Mouse (Mus musculus): ENCODE measurements at regions not wholly inside any gene's neighbourhood (a gene's known extent, or its start where the extent isn't known, plus 50 kb on each side); places are given as distances from the start of the nearest gene placed in this dataset.

DNA sequence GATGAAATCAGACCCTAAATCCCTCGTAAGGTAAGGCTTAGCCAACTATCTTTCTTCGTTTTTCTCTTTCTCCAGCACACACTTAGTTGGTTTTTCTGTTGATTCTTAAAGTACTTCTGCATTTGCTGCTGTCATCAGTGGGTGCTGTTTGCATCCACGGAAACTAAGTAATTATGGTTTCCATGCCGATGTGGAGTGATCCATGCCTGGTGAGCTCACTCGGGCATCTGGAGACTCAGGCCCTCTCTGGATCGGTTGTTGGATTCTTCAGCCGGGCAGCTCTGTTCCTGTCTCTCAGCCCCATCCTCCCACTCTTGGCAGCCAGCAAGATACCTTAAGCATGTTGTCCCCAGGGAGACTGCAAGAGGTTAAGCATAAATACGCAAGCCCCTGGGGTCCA, 97.4 kb upstream of the Cacna1e start:
- no peak overlapping the region for H3K9ac ChIP-seq (ENCODE audit: low read depth, low read length)
- no peak overlapping the region for H3K27ac ChIP-seq (ENCODE audit: low read depth, low read length)
- no peaks in the 10 kb centered on the region for H3K27me3 ChIP-seq (ENCODE audit: control insufficient read depth, insufficient read depth, low read length)
- WGBS: 71% methylated on average over 8 of the region's 8 CpGs
- no peak overlapping the region for H3K4me3 ChIP-seq (ENCODE audit: low read length)
- H3K36me3 ChIP-seq (ENCODE audit: control insufficient read depth, insufficient read depth, low read length): no peaks in the 10 kb centered on the region
- H3K4me1 ChIP-seq (ENCODE audit: control insufficient read depth, insufficient read depth, low read length): no peaks in the 10 kb centered on the region
- no peaks in the 10 kb centered on the region for H3K9me3 ChIP-seq (ENCODE audit: control insufficient read depth, low read length)
- no peak overlapping the region for H3K4me2 ChIP-seq (replicated peaks; ENCODE audit: low read depth, low read length)
- ATAC-seq (ENCODE audit: low FRiP score, low TSS enrichment): no peak

DNA sequence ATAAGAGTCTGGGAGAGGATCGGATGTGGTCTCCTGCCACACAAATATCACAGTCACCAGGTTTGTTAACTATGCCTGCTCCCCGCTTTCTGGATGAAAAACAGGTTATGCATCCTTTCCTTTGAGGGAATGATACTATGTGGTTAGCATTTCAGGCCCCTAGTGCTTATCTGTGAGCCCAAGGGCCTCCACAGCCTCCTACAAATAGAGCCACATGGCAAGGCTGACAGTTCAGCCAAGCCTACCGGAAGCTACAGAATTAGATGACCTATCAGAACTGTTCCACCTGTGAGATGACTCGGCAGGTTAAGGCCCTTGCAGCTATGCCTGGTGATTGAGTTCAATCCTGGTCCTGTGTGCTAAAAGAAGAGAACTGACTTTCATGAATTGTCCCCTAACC, 91.4 kb upstream of the Cacna1e start:
- H3K36me3 ChIP-seq (ENCODE audit: control insufficient read depth, insufficient read depth, low read length): no peaks in the 10 kb centered on the region
- H3K27me3 ChIP-seq (ENCODE audit: control insufficient read depth, insufficient read depth, low read length): no peaks in the 10 kb centered on the region
- H3K27ac ChIP-seq (ENCODE audit: low read depth, low read length): no peak overlapping the region
- H3K4me1 ChIP-seq (ENCODE audit: control insufficient read depth, insufficient read depth, low read length): no peaks in the 10 kb centered on the region
- H3K9ac ChIP-seq (ENCODE audit: low read depth, low read length): no peak overlapping the region
- ATAC-seq (ENCODE audit: low FRiP score, low TSS enrichment): no peak
- 84% methylated on average over 4 of the region's 4 CpGs for WGBS
- H3K9me3 ChIP-seq (ENCODE audit: control insufficient read depth, low read length): no peaks in the 10 kb centered on the region
- no peak overlapping the region for H3K4me2 ChIP-seq (replicated peaks; ENCODE audit: low read depth, low read length)
- no peak overlapping the region for H3K4me3 ChIP-seq (ENCODE audit: low read length)

GRCm38 (mm10) chr1:154961271-154961670, 77.0 kb upstream of the Cacna1e start:
- Histone ChIP-seq H3K36me3 (ENCODE audit: control insufficient read depth, insufficient read depth, low read length) (no peaks in the 10 kb centered on the region), H3K4me2 (replicated peaks; ENCODE audit: low read depth, low read length) (no peak overlapping the region), H3K27me3 (ENCODE audit: control insufficient read depth, insufficient read depth, low read length) (no peaks in the 10 kb centered on the region), H3K27ac (ENCODE audit: low read depth, low read length) (no peak overlapping the region), H3K4me1 (ENCODE audit: control insufficient read depth, insufficient read depth, low read length) (no peaks in the 10 kb centered on the region), H3K9ac (ENCODE audit: low read depth, low read length) (no peak overlapping the region), H3K4me3 (ENCODE audit: low read length) (no peak overlapping the region), H3K9me3 (ENCODE audit: control insufficient read depth, low read length) (peaks cover 2% of the 10 kb centered on the region; the same call in 1 of the 2 replicates)
- ATAC-seq (ENCODE audit: low FRiP score, low TSS enrichment): no peak
- WGBS: 84% methylated on average over 4 of the region's 4 CpGs

DNA sequence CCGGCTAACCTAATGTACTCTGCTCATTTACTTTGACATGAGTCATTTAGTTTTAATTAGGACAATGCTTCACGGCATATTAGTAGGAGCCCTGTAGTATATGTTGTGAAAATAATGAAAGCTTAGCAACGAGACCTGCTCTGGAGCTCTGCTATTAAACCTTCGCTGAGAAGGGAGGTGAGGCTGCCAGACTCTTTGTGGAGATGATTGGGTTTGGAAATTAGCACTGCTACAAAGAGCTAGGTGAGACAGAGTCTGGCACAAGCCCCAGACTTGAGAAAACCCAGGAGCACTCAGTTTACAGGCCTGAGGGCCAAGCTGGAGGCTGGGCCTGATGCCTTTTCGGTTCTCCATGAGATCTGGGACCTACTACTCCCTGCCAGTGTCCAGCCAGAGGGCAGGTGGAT, 72.3 kb upstream of the Cacna1e start:
- ATAC-seq (ENCODE audit: low FRiP score, low TSS enrichment): no peak
- Histone ChIP-seq H3K9ac (ENCODE audit: low read depth, low read length) (no peak overlapping the region), H3K36me3 (ENCODE audit: control insufficient read depth, insufficient read depth, low read length) (no peaks in the 10 kb centered on the region), H3K4me1 (ENCODE audit: control insufficient read depth, insufficient read depth, low read length) (no peaks in the 10 kb centered on the region), H3K4me2 (replicated peaks; ENCODE audit: low read depth, low read length) (no peak overlapping the region), H3K27me3 (ENCODE audit: control insufficient read depth, insufficient read depth, low read length) (no peaks in the 10 kb centered on the region), H3K9me3 (ENCODE audit: control insufficient read depth, low read length) (no peaks in the 10 kb centered on the region), H3K4me3 (ENCODE audit: low read length) (no peak overlapping the region), H3K27ac (ENCODE audit: low read depth, low read length) (no peak overlapping the region)
- 46% methylated on average over 5 of the region's 5 CpGs for WGBS

DNA sequence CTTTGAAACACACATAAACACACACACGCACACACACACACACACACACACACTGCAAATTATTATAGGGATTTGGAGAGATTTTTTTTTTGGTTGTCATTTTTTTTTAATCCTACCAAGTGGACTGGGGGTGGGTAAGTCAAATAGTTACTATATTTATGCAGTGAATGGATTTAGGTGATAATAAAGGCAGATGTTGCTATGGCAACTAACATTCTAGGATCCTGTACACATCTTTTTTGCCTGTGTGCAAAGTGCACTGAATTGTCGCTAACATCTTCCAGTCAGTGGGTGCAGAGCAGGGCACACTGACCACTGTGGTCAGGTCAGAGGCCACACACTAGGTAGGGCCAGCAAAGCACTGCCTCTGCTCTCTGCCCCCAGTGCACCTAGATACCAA, 68.4 kb upstream of the Cacna1e start:
- no peak overlapping the region for H3K4me2 ChIP-seq (replicated peaks; ENCODE audit: low read depth, low read length)
- H3K9me3 ChIP-seq (ENCODE audit: control insufficient read depth, low read length): no peaks in the 10 kb centered on the region
- ATAC-seq (ENCODE audit: low FRiP score, low TSS enrichment): no peak
- no peaks in the 10 kb centered on the region for H3K4me1 ChIP-seq (ENCODE audit: control insufficient read depth, insufficient read depth, low read length)
- no peaks in the 10 kb centered on the region for H3K36me3 ChIP-seq (ENCODE audit: control insufficient read depth, insufficient read depth, low read length)
- no peak overlapping the region for H3K4me3 ChIP-seq (ENCODE audit: low read length)
- H3K27me3 ChIP-seq (ENCODE audit: control insufficient read depth, insufficient read depth, low read length): no peaks in the 10 kb centered on the region
- no peak overlapping the region for H3K9ac ChIP-seq (ENCODE audit: low read depth, low read length)
- WGBS: 85% methylated on average over 2 of the region's 2 CpGs
- H3K27ac ChIP-seq (ENCODE audit: low read depth, low read length): no peak overlapping the region
